Mouse (Mus musculus) heart, adult 8-10 months (tissue): Measurements from ENCODE around the gene Tle6. TPM values are rescaled to one million over a fixed set of nuclear protein-coding genes. Genes with fewer than 3 reads are reported as not detected.

Experiments
- DNase-seq: peaks from one replicate; pipeline ENCODE4 v3.0.0; 2022; ENCODE audit warnings: low spot score
- total RNA-seq, 4 experiments: library from RNA; stranded (reverse); gene quantifications; 2 replicates each; pipeline ENCODE4 v1.2.4; 2022

Gene Tle6
- total RNA-seq, 4 experiments from 2014 or later = 6.8 to 12.7 (median 9.3) TPM

GRCm38 (mm10) chr10:81541803-81542202 is 59.1 kb downstream of the Tle6 start:
- peak; percentile 85 for DNase-seq

GRCm38 (mm10) chr10:81541363-81541762 is 59.5 kb downstream of the Tle6 start:
- no peak for DNase-seq

Other genes starting within 250 kb of the Tle6 start
- 10 to 100 TPM in 1 of 4 experiments, 1 to 10 TPM in 3; 9.2 to 11.4 (median 9.8) TPM for gene Mfsd12, start 243.6 kb downstream of the Tle6 start, total RNA-seq
- gene 4930404N11Rik, start 235.3 kb downstream of the Tle6 start, total RNA-seq = under 1 TPM in 2 of 4 experiments, not detected in 2; 0.29 to 0.66 TPM
- 10 to 100 TPM; 25.9 to 39.0 (median 32.2) TPM for gene Fzr1, start 222.6 kb downstream of the Tle6 start, total RNA-seq
- 10 to 100 TPM; 49.1 to 55.0 (median 53.8) TPM for gene Dohh, start 216.6 kb downstream of the Tle6 start, total RNA-seq
- 1 to 10 TPM in 2 of 4 experiments, under 1 TPM in 2; 0.73 to 1.3 (median 1.0) TPM for gene Gm48551, start 216.6 kb downstream of the Tle6 start, total RNA-seq
- gene Gm48552, start 212.1 kb downstream of the Tle6 start, total RNA-seq = under 1 TPM in 2 of 4 experiments, not detected in 2; 0.50 to 0.72 TPM
- gene Smim24, start 208.0 kb downstream of the Tle6 start, total RNA-seq = 1 to 10 TPM; 1.4 to 2.4 (median 1.9) TPM
- 100 to 1,000 TPM; 100 to 132 (median 108) TPM for gene Nfic, start 145.4 kb downstream of the Tle6 start, total RNA-seq
- under 1 TPM in 2 of 4 experiments, not detected in 2; 0.12 to 0.29 TPM for gene Celf5, start 118.4 kb downstream of the Tle6 start, total RNA-seq
- 10 to 100 TPM; 48.7 to 72.7 (median 66.7) TPM for gene Ncln, start 104.7 kb downstream of the Tle6 start, total RNA-seq
- 1 to 10 TPM in 2 of 4 experiments, under 1 TPM in 2; 0.88 to 1.4 (median 1.0) TPM for gene S1pr4, start 100.9 kb downstream of the Tle6 start, total RNA-seq
- under 1 TPM; 0.37 to 0.78 (median 0.54) TPM for gene Gna15, start 76.8 kb downstream of the Tle6 start, total RNA-seq
- gene Gna11, start 55.9 kb downstream of the Tle6 start, total RNA-seq = 10 to 100 TPM; 47.7 to 54.1 (median 50.9) TPM
- 1,000 to 10,000 TPM; 1,133 to 1,192 (median 1,173) TPM for gene Aes, start 41.6 kb downstream of the Tle6 start, total RNA-seq
- 10 to 100 TPM in 2 of 4 experiments, 1 to 10 TPM in 2; 5.4 to 12.1 (median 9.1) TPM for gene Tle2, start 26.5 kb downstream of the Tle6 start, total RNA-seq
- 1 to 10 TPM; 2.3 to 4.4 (median 3.0) TPM for gene BC025920, start 5.2 kb upstream of the Tle6 start, total RNA-seq
- gene Sirt6, start 26.7 kb upstream of the Tle6 start, total RNA-seq = 1 to 10 TPM; 6.8 to 8.4 (median 7.3) TPM
- gene Ankrd24, start 27.5 kb upstream of the Tle6 start, total RNA-seq = 10 to 100 TPM in 1 of 4 experiments, 1 to 10 TPM in 3; 7.3 to 12.4 (median 8.5) TPM
- 1 to 10 TPM; 1.8 to 2.2 (median 2.1) TPM for gene Gm10778, start 48.0 kb upstream of the Tle6 start, total RNA-seq
- 1 to 10 TPM; 3.7 to 5.7 (median 5.1) TPM for gene Zfp433, start 103.8 kb upstream of the Tle6 start, total RNA-seq
- gene Gm3055, start 170.1 kb upstream of the Tle6 start, total RNA-seq = 1 to 10 TPM; 1.4 to 4.2 (median 2.5) TPM
- gene Gm4767, start 211.1 kb upstream of the Tle6 start, total RNA-seq = 1 to 10 TPM in 3 of 4 experiments, under 1 TPM in 1; 0.73 to 1.8 (median 1.4) TPM